Mouse (Mus musculus) midbrain, embryonic 13.5 days (tissue): Measurements from ENCODE around the gene Slpi. TPM values are rescaled to one million over a fixed set of nuclear protein-coding genes. Genes with fewer than 3 reads are reported as not detected.
"Not testable (repeated sequence)": the region's sequence is repeated elsewhere in the genome, so short reads cannot be mapped to it uniquely, and the experiment has no call there.

Experiments
- ATAC-seq: fragments of 200-750 bp; cut with Nextera tagmentation; 2 replicates; pipeline ENCODE4 v1.8.0; 2017; ENCODE audit warnings: mild to moderate bottlenecking, moderate TSS enrichment, moderate library complexity
- H3K27ac ChIP-seq: fragments of 300-500 bp; sonication (generic); 2 replicates; pipeline ENCODE4 v1.5.1; 2015; ENCODE audit warnings: inconsistent platforms, mild to moderate bottlenecking, moderate library complexity
- H3K27me3 ChIP-seq: fragments of 300-500 bp; sonication (generic); 2 replicates; pipeline ENCODE4 v1.6.1; 2015; ENCODE audit warnings: mild to moderate bottlenecking, inconsistent platforms
- H3K36me3 ChIP-seq: fragments of 300-500 bp; sonication (generic); 2 replicates; pipeline ENCODE4 v1.6.1; 2015; ENCODE audit warnings: mild to moderate bottlenecking, inconsistent platforms
- H3K4me1 ChIP-seq: fragments of 300-500 bp; sonication (generic); replicated peaks from 2 replicates; pipeline ENCODE4 v1.6.1; 2015; ENCODE audit warnings: inconsistent platforms
- H3K4me2 ChIP-seq: fragments of 300-500 bp; sonication (generic); replicated peaks from 2 replicates; pipeline ENCODE4 v1.6.1; 2015; ENCODE audit warnings: moderate library complexity, mild to moderate bottlenecking, inconsistent platforms
- H3K4me3 ChIP-seq: fragments of 300-500 bp; sonication (generic); replicated peaks from 2 replicates; pipeline ENCODE4 v1.5.1; 2015; ENCODE audit warnings: mild to moderate bottlenecking, inconsistent platforms
- H3K9ac ChIP-seq: fragments of 300-500 bp; sonication (generic); replicated peaks from 2 replicates; pipeline ENCODE4 v1.6.1; 2015; ENCODE audit warnings: mild to moderate bottlenecking, inconsistent platforms
- H3K9me3 ChIP-seq: fragments of 300-500 bp; sonication (generic); 2 replicates; pipeline ENCODE4 v1.6.1; 2016; ENCODE audit warnings: mild to moderate bottlenecking, inconsistent platforms
- WGBS: fragments of 180-500 bp; shearing (Covaris S2); methylation state at CpG from one replicate; pipeline ENCODE4 v1.1.7; 2015; 5-methylcytosine and 5-hydroxymethylcytosine counted together
- microRNA-seq: library from miRNA; unstranded; fragments of <30 nt; microRNA quantifications from one replicate; pipeline ENCODE4, GENCODE M21; 2016
- polyA plus RNA-seq: library from polyadenylated mRNA; unstranded; fragments of >200 nt; fragmentation: Nextera tagmentation; extraction: Ambion mirVana; gene quantifications from 2 replicates; pipeline ENCODE4 v1.2.1, GENCODE M21; 2015

Slpi gene
- polyA plus RNA-seq, 1 experiment from 2014 or later: 0.36 TPM

- H3K4me3 ChIP-seq, H3K4me2 ChIP-seq, H3K36me3 ChIP-seq, H3K9ac ChIP-seq, H3K4me1 ChIP-seq, H3K27ac ChIP-seq, ATAC-seq, H3K27me3 ChIP-seq, H3K9me3 ChIP-seq: not testable (repeated sequence)
- 92% methylated on average over 3 of the region's 3 CpGs for WGBS
These were observed 56.5 kb downstream of the Slpi start, which contains the start of gene Svs5 for GRCm38 (mm10) chr2:164332440-164332839. Gene Svs5, plus strand, starts transcription at chr2:164332740.

GRCm38 (mm10) chr2:164320983-164321382, 67.9 kb downstream of the Slpi start:
- H3K27ac ChIP-seq: no peak overlapping the region
- ATAC-seq: no peak
- H3K27me3 ChIP-seq: no peaks in the 10 kb centered on the region
- H3K4me3 ChIP-seq: no peak overlapping the region
- H3K4me1 ChIP-seq: no peaks in the 10 kb centered on the region
- H3K9ac ChIP-seq: no peak overlapping the region
- no peaks in the 10 kb centered on the region for H3K9me3 ChIP-seq
- 87% methylated on average over 6 of the region's 6 CpGs for WGBS
- no peaks in the 10 kb centered on the region for H3K36me3 ChIP-seq
- H3K4me2 ChIP-seq: no peak overlapping the region

DNA sequence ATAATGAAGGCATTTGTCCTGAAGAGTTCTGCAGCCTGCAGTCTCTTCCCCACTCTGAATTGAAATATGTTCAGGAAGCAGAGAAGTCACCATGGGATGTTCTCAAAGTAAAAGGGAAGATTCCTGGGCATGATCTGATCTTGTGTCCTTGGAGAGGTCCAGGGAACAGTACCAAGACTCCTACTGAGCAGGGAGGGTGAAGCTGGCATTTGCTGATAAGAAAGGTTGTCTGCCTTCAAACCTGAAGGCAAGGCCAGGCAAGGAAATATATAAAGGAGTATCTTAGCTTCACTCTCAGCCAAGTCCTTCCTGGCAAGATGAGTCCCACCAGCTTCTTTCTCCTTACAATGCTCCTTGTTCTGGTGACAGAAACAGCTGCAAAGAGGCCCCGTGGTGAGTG, 72.4 kb downstream of the Slpi start, which contains the start of gene Svs6:
Gene Svs6, plus strand, starts transcription at position 301 of the 400 bp plus-strand sequence.
- H3K9ac ChIP-seq, H3K27me3 ChIP-seq: not testable (repeated sequence)
- 84% methylated on average over 1 of the region's 1 CpGs for WGBS

DNA sequence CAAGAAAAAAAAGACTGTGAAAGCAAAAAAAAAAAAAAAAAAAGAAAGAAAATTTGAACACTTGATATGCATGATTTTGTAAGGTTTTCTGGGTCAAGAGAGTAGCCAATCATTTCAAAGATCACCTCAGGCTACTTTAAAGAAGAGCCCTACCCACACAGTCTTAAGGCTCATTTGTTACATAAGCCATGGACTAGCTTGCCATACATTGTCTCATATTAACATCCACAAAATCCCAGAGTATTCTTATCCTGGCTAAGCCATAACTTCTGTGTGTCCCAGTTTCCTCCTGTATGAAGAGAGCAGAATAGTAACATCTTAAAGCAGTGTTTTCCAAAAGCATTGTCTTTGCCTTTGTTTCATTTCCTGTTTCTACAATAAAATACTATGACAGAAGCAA, 73.4 kb downstream of the Slpi start:
- ATAC-seq, H3K9me3 ChIP-seq: not testable (repeated sequence)

More for the DNA sequence above, 72.4 kb downstream of the Slpi start, which contains the start of gene Svs6:
- not testable (repeated sequence) for H3K4me2 ChIP-seq, H3K4me3 ChIP-seq, H3K27ac ChIP-seq, ATAC-seq, H3K4me1 ChIP-seq, H3K36me3 ChIP-seq, H3K9me3 ChIP-seq

GRCm38 (mm10) chr2:164312599-164312998, 76.3 kb downstream of the Slpi start:
- ATAC-seq: no peak
- no peaks in the 10 kb centered on the region for H3K9me3 ChIP-seq
- H3K27ac ChIP-seq: no peak overlapping the region
- no peak overlapping the region for H3K4me3 ChIP-seq
- H3K9ac ChIP-seq: no peak overlapping the region
- no peak overlapping the region for H3K4me2 ChIP-seq
- WGBS: 89% methylated on average over 5 of the region's 5 CpGs
- H3K27me3 ChIP-seq: no peaks in the 10 kb centered on the region
- no peaks in the 10 kb centered on the region for H3K36me3 ChIP-seq
- H3K4me1 ChIP-seq: no peaks in the 10 kb centered on the region

More for the DNA sequence above, 73.4 kb downstream of the Slpi start:
- not testable (repeated sequence) for H3K4me2 ChIP-seq, H3K27ac ChIP-seq, H3K27me3 ChIP-seq, H3K4me1 ChIP-seq, H3K4me3 ChIP-seq, H3K36me3 ChIP-seq, H3K9ac ChIP-seq

Small RNAs within 50 kb of the gene (microRNA-seq; reads per million reads assigned to microRNA genes)
- gene Mir7678: not detected

Other genes with a start within 250 kb of the Slpi start
- 0.16 and 0.23 TPM in 2 replicates for gene Kcns1, start 218.0 kb downstream of the Slpi start, polyA plus RNA-seq
- not detected in 2 replicates for gene Wfdc5, start 206.4 kb downstream of the Slpi start, polyA plus RNA-seq
- gene Wfdc12, start 198.5 kb downstream of the Slpi start, polyA plus RNA-seq: not detected in 2 replicates
- gene Wfdc15a, start 189.0 kb downstream of the Slpi start, polyA plus RNA-seq: not detected in 2 replicates
- not detected in 2 replicates for gene Wfdc15b, start 167.4 kb downstream of the Slpi start, polyA plus RNA-seq
- not detected in 2 replicates for gene Svs2, start 150.6 kb downstream of the Slpi start, polyA plus RNA-seq
- not detected in 2 replicates for gene Svs3b, start 132.5 kb downstream of the Slpi start, polyA plus RNA-seq
- not detected in 2 replicates for gene Svs4, start 110.6 kb downstream of the Slpi start, polyA plus RNA-seq
- gene Svs3a, start 99.8 kb downstream of the Slpi start, polyA plus RNA-seq: not detected in 2 replicates
- gene Svs6, start 72.3 kb downstream of the Slpi start, polyA plus RNA-seq: not detected in 2 replicates
- gene Svs5, start 56.4 kb downstream of the Slpi start, polyA plus RNA-seq: not detected in 2 replicates
- gene Rbpjl, start 14.0 kb upstream of the Slpi start, polyA plus RNA-seq: not detected in 2 replicates
- gene Matn4, start 16.1 kb upstream of the Slpi start, polyA plus RNA-seq: 0.26 and 0.39 TPM in 2 replicates
- 6.5 and 7.3 TPM in 2 replicates for gene Sdc4, start 54.8 kb upstream of the Slpi start, polyA plus RNA-seq
- 77.6 and 81.1 TPM in 2 replicates for gene Sys1, start 67.9 kb upstream of the Slpi start, polyA plus RNA-seq
- 4.5 and 5.2 TPM in 2 replicates for gene Gm20458, start 71.9 kb upstream of the Slpi start, polyA plus RNA-seq
- gene Trp53tg5, start 84.6 kb upstream of the Slpi start, polyA plus RNA-seq: not detected in 2 replicates
- 8.7 and 8.8 TPM in 2 replicates for gene Dbndd2, start 97.0 kb upstream of the Slpi start, polyA plus RNA-seq
- 64.2 and 67.8 TPM in 2 replicates for gene Pigt, start 108.4 kb upstream of the Slpi start, polyA plus RNA-seq
- 5.7 and 6.8 TPM in 2 replicates for gene Wfdc2, start 173.3 kb upstream of the Slpi start, polyA plus RNA-seq
- not detected in 2 replicates for gene Spint3, start 184.4 kb upstream of the Slpi start, polyA plus RNA-seq
- gene Wfdc6a, start 196.4 kb upstream of the Slpi start, polyA plus RNA-seq: not detected in 2 replicates
- not detected in 2 replicates for gene Eppin, start 204.5 kb upstream of the Slpi start, polyA plus RNA-seq
- gene Wfdc6b, start 224.4 kb upstream of the Slpi start, polyA plus RNA-seq: not detected in 2 replicates
- gene Wfdc8, start 224.5 kb upstream of the Slpi start, polyA plus RNA-seq: not detected in 2 replicates
- gene Wfdc16, start 249.7 kb upstream of the Slpi start, polyA plus RNA-seq: not detected in 2 replicates